Mouse (Mus musculus): ENCODE measurements around the gene Xpo4.
"Not testable (repeated sequence)": the region's sequence is repeated elsewhere in the genome, so short reads cannot be mapped to it uniquely, and the experiment has no call there.

Gene Xpo4

DNA sequence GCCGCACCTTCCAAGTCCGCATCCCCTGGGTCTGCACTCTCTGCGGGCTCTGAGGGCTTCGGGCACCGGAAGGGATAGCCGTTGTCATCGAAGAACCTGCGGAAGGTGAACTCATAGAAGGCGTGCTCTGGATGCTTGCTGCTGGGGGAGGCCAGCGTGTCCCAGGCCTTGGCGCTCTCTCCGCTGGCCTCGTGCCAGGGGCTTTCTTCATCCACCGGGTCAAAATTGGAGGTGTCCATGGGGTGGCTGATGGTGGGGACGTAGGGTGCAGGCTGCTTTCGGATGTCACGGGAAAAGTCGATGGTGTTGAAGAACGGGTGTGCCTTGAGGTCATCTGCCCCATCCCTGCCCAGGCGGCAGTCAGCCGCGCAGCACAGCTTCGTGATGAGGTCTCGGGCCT lies 26.1 kb upstream of the Xpo4 start:
- ChIA-PET CTCF (no interaction called here), POLR2A (interaction anchor here in 2 of 4 experiments (0.6 to 1.5 kb wide), 3 partner anchors 17 to 219 kb away, joined by 3 read pairs; no protein-coding TSS in a partner anchor)

DNA sequence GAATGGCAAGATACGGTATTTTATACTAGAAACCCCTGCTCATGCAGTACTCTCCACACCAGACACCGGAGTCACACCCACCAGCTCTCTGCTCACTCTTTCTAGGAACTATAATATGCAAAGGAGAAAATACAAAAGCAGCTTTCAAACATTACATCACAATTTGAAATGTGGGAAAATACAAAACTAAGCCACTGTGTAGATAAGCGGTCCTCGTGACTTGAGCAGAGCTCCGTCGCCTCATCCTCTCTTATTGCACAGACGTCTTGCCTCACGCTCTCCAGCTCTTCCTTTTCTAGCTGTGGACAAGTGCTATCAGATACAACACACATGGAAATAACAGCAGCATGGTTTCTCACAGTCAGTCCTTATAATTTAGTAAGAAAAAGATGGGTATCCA lies 25.5 kb upstream of the Xpo4 start:
- ChIA-PET CTCF (no interaction called here), POLR2A (interaction anchor here in 2 of 4 experiments (0.6 to 1.5 kb wide), 5 partner anchors 18 to 220 kb away, joined by 3 to 4 read pairs (median 3); no protein-coding TSS in a partner anchor)

DNA sequence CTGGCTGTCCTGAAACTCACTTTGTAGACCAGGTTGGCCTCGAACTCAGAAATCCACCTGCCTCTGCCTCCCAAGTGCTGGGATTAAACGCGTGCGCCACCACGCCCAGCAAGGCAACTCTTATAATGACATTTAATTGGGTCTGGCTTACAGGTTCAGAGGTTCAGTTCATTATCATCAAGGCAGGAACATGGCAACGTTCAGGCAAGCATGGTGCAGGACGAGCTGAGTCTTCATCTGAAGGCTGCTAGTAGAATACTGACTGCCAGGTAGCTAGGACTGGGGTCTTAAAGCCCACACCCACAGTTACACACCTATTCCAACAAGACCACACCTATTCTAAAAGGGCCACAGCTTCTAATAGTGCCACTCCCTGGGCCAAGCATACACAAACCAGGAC lies 22.8 kb upstream of the Xpo4 start:
- POLR2A ChIA-PET, CTCF ChIA-PET: not testable (repeated sequence)

DNA sequence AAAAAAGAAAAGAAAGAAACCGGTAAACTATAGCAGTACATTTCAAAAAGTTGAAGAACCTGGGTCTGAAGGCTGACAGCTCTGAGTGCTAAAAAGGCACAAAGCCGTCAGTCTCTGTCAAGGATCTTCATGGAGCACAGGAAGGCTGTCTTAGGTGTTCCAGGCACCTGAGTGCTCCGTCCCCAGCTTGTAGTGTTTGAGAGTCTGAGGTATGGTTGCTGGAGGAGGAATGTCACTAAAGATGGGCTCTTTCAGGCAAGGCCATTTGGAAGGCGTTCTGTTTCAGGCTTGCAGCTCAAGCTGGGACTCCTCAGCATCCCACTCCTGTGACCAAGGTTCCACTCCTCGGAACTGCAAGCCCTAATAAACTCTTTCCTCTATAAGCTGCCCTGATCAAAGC lies 22.2 kb upstream of the Xpo4 start:
- CTCF ChIA-PET = no interaction called here
- POLR2A ChIA-PET = no interaction called here

DNA sequence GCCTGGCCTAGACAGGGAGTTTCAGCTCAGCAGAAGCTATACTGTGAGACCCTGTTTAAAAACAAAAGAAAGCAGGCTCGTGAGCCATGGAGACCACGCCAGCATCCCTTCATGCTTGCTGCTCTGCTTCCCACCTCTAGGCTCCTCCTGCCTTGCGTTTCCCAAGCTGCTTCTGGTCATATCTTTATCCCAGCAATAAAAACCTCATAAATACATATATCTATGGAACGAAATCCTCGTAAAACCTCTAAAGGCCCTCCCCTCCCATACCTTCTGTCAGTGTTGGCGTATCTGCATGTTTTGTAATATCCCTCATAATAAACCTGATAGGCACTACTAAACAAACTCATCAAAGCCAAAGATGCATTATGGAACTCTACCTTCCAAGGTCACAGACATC lies 21.4 kb upstream of the Xpo4 start:
- CTCF ChIA-PET = no interaction called here

DNA sequence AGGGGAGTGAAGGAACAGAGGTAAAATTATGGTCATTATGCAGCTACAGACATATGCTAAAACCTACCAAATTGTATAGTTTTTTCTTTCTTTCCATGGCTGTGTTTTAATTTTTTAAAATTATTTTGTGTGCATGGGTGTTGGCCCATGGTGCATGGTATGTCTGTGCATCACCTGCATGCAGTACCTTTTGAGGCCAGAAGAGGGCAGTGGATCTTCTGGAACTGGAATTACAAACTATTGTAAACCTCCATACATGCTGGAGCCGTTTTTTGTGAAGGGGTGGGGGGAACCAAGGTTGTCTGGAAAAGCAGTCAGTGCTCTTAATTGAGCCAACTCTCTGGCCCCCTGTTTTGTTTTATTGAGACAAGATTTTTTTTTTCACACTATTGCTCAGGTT lies 19.3 kb upstream of the Xpo4 start:
- ChIA-PET POLR2A (interaction anchor here in 1 of 4 experiments (1.3 kb wide), 1 partner anchor 58 kb away, joined by 3 read pairs; no protein-coding TSS in a partner anchor), CTCF (no interaction called here)

More for the DNA sequence above, 21.4 kb upstream of the Xpo4 start:
- POLR2A ChIA-PET = interaction anchor here in 2 of 4 experiments (0.5 to 0.7 kb wide), 2 partner anchors 101 kb away, joined by 3 to 4 read pairs; no protein-coding TSS in a partner anchor

DNA sequence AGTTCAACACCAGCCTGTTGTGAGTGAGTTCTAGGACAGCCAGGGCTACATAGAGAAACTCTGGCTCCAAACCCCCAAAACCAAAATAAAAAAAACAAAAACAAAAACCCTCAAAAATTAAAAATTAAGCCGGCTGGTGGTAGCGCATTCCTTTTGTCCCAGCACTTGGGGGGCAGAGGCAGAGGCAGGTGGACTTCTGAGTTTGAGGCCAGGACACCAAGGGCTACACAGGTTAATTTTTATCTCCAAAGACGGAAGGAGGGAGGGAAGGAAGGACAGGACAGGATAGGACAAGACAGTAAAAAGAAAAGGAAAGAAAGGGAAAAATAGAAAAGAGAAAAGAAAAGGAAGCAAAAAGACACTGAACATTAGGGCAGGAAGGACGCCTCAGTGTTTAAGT lies 17.5 kb upstream of the Xpo4 start:
- CTCF ChIA-PET = interaction anchor here in 2 of 4 experiments (0.6 to 0.8 kb wide), 2 partner anchors 26 to 238 kb away, joined by 3 to 4 read pairs; no protein-coding TSS in a partner anchor
- POLR2A ChIA-PET = no interaction called here

DNA sequence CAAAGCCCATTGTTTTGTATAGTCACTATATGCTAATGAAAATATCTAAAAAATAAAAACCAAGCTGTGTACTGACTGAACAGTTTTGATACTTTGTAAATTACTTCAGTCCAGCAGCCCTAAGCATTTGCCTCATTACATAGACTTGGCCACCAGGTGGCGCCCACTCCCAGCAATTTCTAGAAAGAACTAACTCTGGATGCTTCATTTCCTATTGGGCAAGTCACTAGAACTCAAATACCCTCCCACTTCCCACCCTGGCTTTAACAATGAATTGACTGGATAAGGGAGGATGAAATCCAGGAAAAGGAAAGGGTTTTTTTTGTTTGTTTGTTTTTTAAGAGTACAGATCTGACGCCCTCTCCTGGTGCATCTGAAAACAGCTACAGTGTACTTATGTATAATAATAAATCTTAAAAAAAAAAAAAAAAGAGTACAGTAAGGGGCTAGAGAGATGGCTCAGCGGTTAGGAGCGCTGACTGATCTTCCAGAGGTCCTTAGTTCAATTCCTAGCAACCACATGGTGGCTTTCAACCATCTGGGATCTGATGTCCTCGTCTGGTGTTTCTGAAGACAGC lies 14.8 kb upstream of the Xpo4 start:
- POLR2A ChIA-PET = interaction anchor here in 1 of 4 experiments (0.5 kb wide), 1 partner anchor 119 kb away, joined by 3 read pairs; no protein-coding TSS in a partner anchor

DNA sequence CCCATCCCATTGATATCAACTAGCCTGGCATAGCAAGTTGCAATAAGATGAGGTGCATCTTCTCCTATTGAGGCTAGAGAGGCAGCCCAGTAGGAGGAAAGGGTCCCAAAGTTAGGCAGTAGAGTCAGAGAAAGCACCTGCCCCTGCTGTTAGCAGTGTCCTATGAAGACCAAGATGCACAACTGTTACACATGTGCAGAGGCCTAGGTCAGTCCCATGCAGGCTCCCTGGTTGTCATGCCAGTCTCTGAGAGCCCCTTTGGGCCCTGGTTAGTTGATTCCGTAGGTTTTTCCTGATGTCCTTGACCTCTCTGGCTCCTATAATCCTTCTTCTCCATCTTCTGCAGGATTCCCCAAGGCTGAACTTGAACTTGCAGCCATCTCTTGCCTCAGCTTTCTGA lies 14.3 kb upstream of the Xpo4 start:
- CTCF ChIA-PET = interaction anchor here (0.6 to 1.4 kb wide), 10 partner anchors 14 to 1259 kb away, joined by 3 to 6 read pairs (median 4); partner anchors contain the start of gene Xpo4 (in 1 of the 4)
- POLR2A ChIA-PET = interaction anchor here in 1 of 4 experiments (0.5 kb wide), 1 partner anchor 120 kb away, joined by 3 read pairs; no protein-coding TSS in a partner anchor

More for the DNA sequence above, 14.8 kb upstream of the Xpo4 start:
- CTCF ChIA-PET = interaction anchor here (0.6 to 1.4 kb wide), 12 partner anchors 15 to 1258 kb away, joined by 3 to 6 read pairs (median 4); partner anchors contain the start of gene Xpo4 (in 2 of the 4)

DNA sequence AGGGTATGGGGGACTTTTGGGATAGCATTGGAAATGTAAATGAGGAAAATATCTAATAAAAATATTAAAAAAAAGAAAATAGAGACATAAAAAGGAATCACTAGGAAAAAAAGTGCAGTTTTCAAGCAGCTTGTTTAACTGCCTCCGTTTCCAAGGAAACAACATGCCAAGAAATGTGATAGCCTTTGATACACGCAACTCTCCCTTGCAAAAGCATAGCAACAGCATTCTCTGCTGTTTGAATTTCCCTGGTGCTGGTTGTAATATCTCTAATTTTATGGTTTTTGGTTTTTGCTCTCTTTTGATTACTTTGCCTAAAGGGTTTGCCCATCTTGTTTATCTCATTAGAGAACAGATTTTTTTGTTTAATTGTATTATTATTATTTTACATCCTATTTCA lies 10.3 kb upstream of the Xpo4 start:
- POLR2A ChIA-PET = no interaction called here

DNA sequence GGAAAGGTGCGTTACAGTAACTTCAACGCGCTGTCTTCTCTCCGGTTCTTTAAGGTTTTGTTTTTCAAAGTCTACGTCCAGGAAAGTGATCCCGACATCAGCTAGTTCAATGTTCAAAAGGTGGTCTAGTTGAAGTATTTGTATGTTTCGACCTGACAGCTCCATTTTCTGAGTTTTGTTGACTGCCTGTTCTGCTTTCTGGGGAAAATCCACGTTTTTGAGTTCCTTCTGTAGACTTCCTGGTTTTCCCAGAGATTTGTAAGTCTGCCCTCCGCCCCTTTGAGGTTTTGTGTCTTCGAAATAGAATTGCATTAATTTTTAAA lies 359 bp upstream of the Xpo4 start:
- ChIA-PET CTCF (interaction anchor here in 2 of 4 experiments (1.4 to 1.7 kb wide), 2 partner anchors 14 to 15 kb away, joined by 4 to 6 read pairs; no protein-coding TSS in a partner anchor), POLR2A (interaction anchor here in 2 of 4 experiments (0.8 to 2.3 kb wide), 24 partner anchors 10 to 267 kb away, joined by 3 to 9 read pairs (median 4); partner anchors contain the start of genes Sap18 (in 2 of the 2), Zdhhc20 (in 2 of the 2), Cryl1 (in 1 of the 2) and Eef1akmt1 (in 1 of the 2))

More for the DNA sequence above, 10.3 kb upstream of the Xpo4 start:
- CTCF ChIA-PET = interaction anchor here in 1 of 4 experiments (0.6 kb wide), 1 partner anchor 142 kb away, joined by 4 read pairs; no protein-coding TSS in a partner anchor

DNA sequence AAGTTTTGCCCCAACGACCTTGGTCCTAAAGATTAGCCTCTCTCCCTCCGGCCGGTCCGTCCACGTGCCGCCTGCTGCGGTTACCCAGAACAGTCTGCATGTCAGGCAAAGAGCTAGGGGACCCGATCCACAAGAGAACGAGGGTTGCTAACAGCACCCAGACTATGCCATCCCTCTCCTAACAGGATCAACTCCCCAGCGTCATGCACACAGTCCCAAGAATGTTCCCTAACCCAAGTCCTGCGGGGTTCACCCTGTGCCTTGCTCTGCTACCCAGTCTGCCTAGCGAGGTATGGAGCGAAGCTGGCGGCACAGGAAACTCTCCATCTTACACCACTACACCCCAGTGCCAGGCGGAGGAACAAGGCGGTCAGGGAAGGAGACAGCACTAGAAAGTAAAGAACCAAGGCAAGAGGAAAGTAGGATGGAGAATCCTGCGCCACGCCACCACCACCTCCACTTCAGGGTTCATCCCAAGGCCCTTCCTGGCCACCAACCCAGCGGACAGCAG lies 864 bp downstream of the Xpo4 start:
- CTCF ChIA-PET = interaction anchor here in 2 of 4 experiments (1.4 to 1.7 kb wide), 2 partner anchors 16 kb away, joined by 4 to 6 read pairs; no protein-coding TSS in a partner anchor
- POLR2A ChIA-PET = interaction anchor here in 3 of 4 experiments (0.7 to 2.3 kb wide), 24 partner anchors 9 to 266 kb away, joined by 3 to 9 read pairs (median 4); partner anchors contain the start of genes Sap18 (in 2 of the 3), Zdhhc20 (in 2 of the 3), Cryl1 (in 1 of the 3) and Eef1akmt1 (in 1 of the 3)

DNA sequence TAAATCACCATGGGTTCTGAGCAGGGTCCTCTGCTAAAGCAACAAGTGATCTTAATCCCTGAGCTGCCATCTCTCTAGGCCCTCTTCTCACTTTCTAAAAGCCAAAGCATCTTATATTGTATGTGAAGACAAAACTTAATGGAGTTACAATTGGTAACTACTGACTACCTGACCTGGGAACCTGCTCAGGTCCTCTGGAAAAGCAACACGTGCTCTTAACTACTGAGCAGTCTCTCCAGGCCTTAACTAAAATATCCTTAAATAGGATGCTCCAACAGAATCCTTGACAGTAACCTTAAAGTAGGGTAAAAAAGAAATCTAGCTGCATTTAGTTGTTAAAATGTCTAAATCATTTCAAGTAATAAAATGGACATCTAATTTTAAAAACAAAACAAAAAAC lies 1.6 kb downstream of the Xpo4 start:
- CTCF ChIA-PET = no interaction called here
- POLR2A ChIA-PET = interaction anchor here in 2 of 4 experiments (0.9 to 2.3 kb wide), 7 partner anchors 8 to 252 kb away, joined by 3 to 9 read pairs (median 3); no protein-coding TSS in a partner anchor

DNA sequence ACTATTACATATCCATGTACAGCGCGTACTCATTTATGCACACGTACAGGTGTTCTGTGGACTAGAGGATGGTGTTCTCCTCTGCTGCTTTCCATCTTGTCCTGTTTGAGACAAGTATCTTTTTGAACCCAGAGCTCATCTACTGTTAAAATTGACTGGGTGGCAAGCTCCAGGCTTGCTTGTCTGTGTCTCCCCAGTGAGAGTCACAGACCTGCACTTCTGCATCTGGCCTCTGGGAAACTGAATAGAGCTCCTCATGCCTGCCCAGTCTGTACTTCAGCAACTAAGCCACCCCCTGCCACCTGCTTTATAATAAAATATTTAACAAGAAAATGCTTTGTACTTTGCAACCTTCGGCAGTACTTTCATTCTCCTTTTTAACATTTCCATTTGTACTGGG lies 6.9 kb downstream of the Xpo4 start:
- CTCF ChIA-PET = interaction anchor here in 3 of 4 experiments (0.6 to 1.3 kb wide), 6 partner anchors 35 to 287 kb away, joined by 3 to 8 read pairs (median 3); partner anchors contain the start of gene Zdhhc20 (in 1 of the 3)
- POLR2A ChIA-PET = interaction anchor here in 3 of 4 experiments (0.5 to 1.6 kb wide), 8 partner anchors 9 to 341 kb away, joined by 3 to 4 read pairs (median 3); partner anchors contain the start of gene Micu2 (in 1 of the 3)

DNA sequence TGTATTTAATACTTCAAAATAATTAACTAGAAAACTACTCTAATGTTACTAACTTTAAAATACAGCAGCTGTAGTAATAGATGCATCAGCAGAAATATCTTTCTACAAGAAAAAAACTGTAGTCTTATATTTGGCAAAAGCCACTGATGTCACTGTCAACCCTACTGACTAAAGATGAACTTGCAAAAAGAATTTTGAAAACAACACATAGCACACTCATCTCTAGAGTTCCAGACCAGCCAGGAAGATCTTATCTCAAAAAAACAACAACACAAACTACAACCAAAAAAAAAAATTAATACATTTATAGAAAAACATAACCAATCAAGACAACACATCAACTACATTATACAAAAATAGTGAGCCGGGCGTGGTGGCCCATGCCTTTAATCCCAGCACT lies 7.7 kb downstream of the Xpo4 start:
- ChIA-PET POLR2A (interaction anchor here in 3 of 4 experiments (0.6 to 1.6 kb wide), 7 partner anchors 10 to 522 kb away, joined by 3 to 9 read pairs (median 4); no protein-coding TSS in a partner anchor), CTCF (interaction anchor here in 1 of 4 experiments (0.7 kb wide), 1 partner anchor 25 kb away, joined by 13 read pairs; no protein-coding TSS in a partner anchor)

DNA sequence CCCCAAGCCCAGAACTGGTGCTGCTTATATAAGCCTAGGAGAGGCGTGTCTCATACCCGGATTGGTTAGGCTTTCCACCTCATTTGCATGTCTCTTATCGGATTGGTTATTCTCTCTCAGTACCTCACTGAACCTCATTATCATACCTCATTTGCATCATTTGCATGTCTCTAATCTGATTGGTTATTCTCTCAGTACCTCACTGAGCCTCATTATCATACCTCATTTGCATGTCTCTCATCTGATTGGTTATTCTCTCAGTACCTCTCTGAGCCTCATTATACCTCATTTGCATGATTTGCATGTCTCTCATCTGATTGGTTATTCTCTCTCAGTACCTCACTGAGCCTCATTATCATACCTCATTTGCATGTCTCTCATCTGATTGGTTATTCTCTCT lies 8.7 kb downstream of the Xpo4 start:
- POLR2A ChIA-PET = interaction anchor here in 3 of 4 experiments (0.7 to 2.5 kb wide), 9 partner anchors 8 to 621 kb away, joined by 3 to 12 read pairs (median 7); partner anchors contain the start of genes Xpo4 (in 2 of the 3) and Sap18 (in 1 of the 3)
- CTCF ChIA-PET = interaction anchor here in 1 of 4 experiments (0.7 kb wide), 2 partner anchors 26 to 70 kb away, joined by 3 to 4 read pairs; no protein-coding TSS in a partner anchor

DNA sequence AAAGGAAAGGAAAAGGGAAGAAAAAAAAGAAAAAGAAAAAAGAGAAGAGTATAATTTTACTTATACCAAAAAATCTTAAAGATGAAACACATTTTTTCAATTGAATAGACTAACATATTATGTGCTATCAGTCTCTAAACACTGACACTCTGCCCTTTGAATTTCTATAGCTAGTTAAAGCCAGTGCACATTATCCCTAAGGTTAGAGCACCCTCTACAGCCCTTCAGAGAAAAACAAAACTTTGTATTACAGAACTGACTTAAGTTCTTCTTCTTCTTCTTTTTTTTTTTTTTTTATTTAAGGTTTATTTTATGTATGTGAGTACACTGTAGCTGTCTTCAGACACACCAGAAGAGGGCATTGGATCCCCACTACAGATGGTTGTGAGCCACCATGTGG lies 15.7 kb downstream of the Xpo4 start:
- POLR2A ChIA-PET = interaction anchor here in 1 of 4 experiments (0.7 to 2.6 kb wide), 3 partner anchors 12 to 496 kb away, joined by 4 to 11 read pairs (median 6); no protein-coding TSS in a partner anchor
- CTCF ChIA-PET = interaction anchor here in 3 of 4 experiments (0.5 to 0.7 kb wide), 7 partner anchors 13 to 568 kb away, joined by 3 to 5 read pairs (median 3); no protein-coding TSS in a partner anchor

DNA sequence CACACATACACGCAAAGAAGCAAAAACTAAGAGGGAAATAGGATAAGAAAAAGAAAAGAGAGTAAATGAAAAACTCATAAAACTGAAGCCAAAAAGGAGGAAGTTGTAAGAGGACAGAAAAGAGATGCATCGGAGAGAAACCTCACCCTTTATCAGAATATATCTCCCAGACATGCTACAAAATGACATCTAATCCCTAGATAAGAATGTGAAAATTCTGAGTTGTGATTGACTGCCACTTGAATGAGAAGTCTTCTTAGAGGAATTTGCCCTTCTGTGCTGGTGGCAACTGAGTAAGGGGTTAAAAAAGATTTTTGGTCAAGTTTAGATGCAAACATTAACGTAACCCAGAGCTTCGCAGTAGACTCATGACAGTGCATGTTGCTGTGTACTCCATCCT lies 19.1 kb downstream of the Xpo4 start:
- POLR2A ChIA-PET = interaction anchor here in 1 of 4 experiments (1.5 to 2.7 kb wide), 4 partner anchors 10 to 19 kb away, joined by 4 to 8 read pairs (median 6); partner anchors contain the start of gene Xpo4
- CTCF ChIA-PET = no interaction called here

DNA sequence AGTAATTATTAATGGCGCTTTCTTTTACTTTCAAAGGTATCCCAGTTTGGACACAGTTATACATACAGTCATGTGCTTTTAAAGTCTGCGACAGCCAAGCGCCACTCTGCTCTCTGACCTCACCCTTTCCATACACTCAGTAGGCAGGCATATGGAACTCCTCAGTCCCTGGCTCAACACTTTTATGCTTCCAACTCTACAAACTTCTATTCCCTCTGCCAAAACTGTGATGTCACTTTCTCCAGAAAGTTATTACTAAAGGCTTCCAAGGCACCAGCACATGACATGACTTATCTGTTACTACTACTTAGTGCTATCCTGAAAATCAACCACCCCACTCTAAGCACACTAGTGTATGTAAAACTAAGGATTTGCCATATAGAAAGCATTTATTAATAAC lies 26.1 kb downstream of the Xpo4 start:
- ChIA-PET POLR2A (interaction anchor here in 2 of 4 experiments (0.6 to 3.0 kb wide), 2 partner anchors 9 to 16 kb away, joined by 8 to 11 read pairs; no protein-coding TSS in a partner anchor), CTCF (no interaction called here)

Measured in embryonic stem cell, embryonic (primary cell).